Comparison of ENCODE assay signal across 8 mouse cellular contexts in genomic region chr13:101766605-101767012, GRCm38 (mm10). TPM values are rescaled to one million over a fixed set of nuclear protein-coding genes. Genes with fewer than 3 reads are reported as not detected.
DNase-seq lines count a peak whose midpoint lies in the region; ATAC-seq and TF ChIP-seq lines count a peak whose summit lies in the region.

No protein-coding gene starts in this region.

- TF ChIP-seq CTCF in G1E (IDR thresholded peaks at IDR 0.05; ENCODE audit: low read depth, low read length) = no peak

- H3K27ac ChIP-seq in heart, embryonic 15.5 days = peak overlapping the region; percentile 99
- H3K27ac ChIP-seq in hindbrain, embryonic 10.5 days = peak overlapping the region; percentile 94
- peak overlapping the region; percentile 88 for H3K27ac ChIP-seq in midbrain, embryonic 10.5 days (replicated peaks)

- H3K27me3 ChIP-seq in heart, embryonic 15.5 days = no peaks in the 10 kb centered on the region
- no peaks in the 10 kb centered on the region for H3K27me3 ChIP-seq in G1E (ENCODE audit: insufficient read depth, low read length)
- no peaks in the 10 kb centered on the region for H3K27me3 ChIP-seq in hindbrain, embryonic 10.5 days (ENCODE audit: insufficient read depth, poor library complexity, severe bottlenecking)
- no peaks in the 10 kb centered on the region for H3K27me3 ChIP-seq in midbrain, embryonic 10.5 days (ENCODE audit: low read depth, poor library complexity, severe bottlenecking)

- peaks cover 50% of the 10 kb centered on the region for H3K4me1 ChIP-seq in heart, embryonic 15.5 days (replicated peaks)
- peaks cover 72% of the 10 kb centered on the region for H3K4me1 ChIP-seq in G1E (ENCODE audit: insufficient read depth, low read depth, low read length)
- peaks cover 42% of the 10 kb centered on the region for H3K4me1 ChIP-seq in hindbrain, embryonic 10.5 days (replicated peaks)
- peaks cover 53% of the 10 kb centered on the region for H3K4me1 ChIP-seq in midbrain, embryonic 10.5 days

- H3K4me2 ChIP-seq in heart, embryonic 15.5 days = peak overlapping the region; percentile 73

- H3K9me3 ChIP-seq in heart, embryonic 15.5 days (replicated peaks) = no peaks in the 10 kb centered on the region
- H3K9me3 ChIP-seq in G1E (replicated peaks) = no peaks in the 10 kb centered on the region
- H3K9me3 ChIP-seq in hindbrain, embryonic 10.5 days = no peaks in the 10 kb centered on the region
- H3K9me3 ChIP-seq in midbrain, embryonic 10.5 days (replicated peaks) = no peaks in the 10 kb centered on the region

- WGBS in heart, embryonic 15.5 days = 2% methylated on average over 5 of the region's 5 CpGs
- WGBS in hindbrain, embryonic 10.5 days = under 1% methylated on average over 5 of the region's 5 CpGs
- WGBS in midbrain, embryonic 10.5 days = under 1% methylated on average over 5 of the region's 5 CpGs

- H3K9ac ChIP-seq in heart, embryonic 15.5 days = peak overlapping the region; percentile 96

- no peak for ATAC-seq in heart, embryonic 15.5 days (replicated peaks; ENCODE audit: insufficient number of reproducible peaks, insufficient read depth, low FRiP score, low read depth)
- no peak for ATAC-seq in G1E (ENCODE audit: extremely low read depth, insufficient number of reproducible peaks, low FRiP score, poor library complexity, severe bottlenecking)
- no peak for ATAC-seq in erythroid progenitor cell, adult 5-6 weeks (replicated peaks; ENCODE audit: low FRiP score, poor library complexity, severe bottlenecking)

- no peak for DNase-seq in heart, adult 9 months (ENCODE audit: low spot score in 2 of 2)
- DNase-seq in G1E (ENCODE audit: low spot score) = no peak
- no peak for DNase-seq in hindbrain, embryonic 10.5 days (ENCODE audit: low spot score)
- DNase-seq in midbrain, embryonic 10.5 days (ENCODE audit: low spot score) = no peak
- no peak for DNase-seq in embryo, embryonic 9.5 days (ENCODE audit: extremely low spot score)
- DNase-seq in B cell, adult 2 months = no peak

- H3K36me3 ChIP-seq in heart, embryonic 15.5 days = no peaks in the 10 kb centered on the region
- H3K36me3 ChIP-seq in G1E (replicated peaks) = peaks cover 23% of the 10 kb centered on the region
- H3K36me3 ChIP-seq in hindbrain, embryonic 10.5 days = no peaks in the 10 kb centered on the region
- H3K36me3 ChIP-seq in midbrain, embryonic 10.5 days = no peaks in the 10 kb centered on the region

- peak overlapping the region; percentile 98 for H3K4me3 ChIP-seq in heart, embryonic 15.5 days
- H3K4me3 ChIP-seq in G1E (ENCODE audit: low read depth, low read length) = peak overlapping the region; percentile 98
- peak overlapping the region; percentile 90 for H3K4me3 ChIP-seq in hindbrain, embryonic 10.5 days
- peak overlapping the region; percentile 73 for H3K4me3 ChIP-seq in midbrain, embryonic 10.5 days

RNA-seq across cellular contexts. Expression of gene Pik3r1, which starts 1.4 kb away (rescaled TPM):
- polyA plus RNA-seq in heart, embryonic 15.5 days (2015; fragmentation: Nextera tagmentation; extraction: Ambion mirVana) = 20.2 and 23.8 TPM in 2 replicates
- total RNA-seq in G1E (2014; fragmentation: Nextera tagmentation) = 102 and 150 TPM in 2 replicates
- 86.2 and 111 TPM in 2 replicates for total RNA-seq in G1E (2017)
- 9.3 and 11.3 TPM in 2 replicates for polyA plus RNA-seq in G1E (2012)
- 12.6 and 16.1 TPM in 2 replicates for polyA plus RNA-seq in hindbrain, embryonic 10.5 days (2016; fragmentation: Nextera tagmentation; extraction: Ambion mirVana)
- polyA plus RNA-seq in midbrain, embryonic 10.5 days (2016; fragmentation: Nextera tagmentation; extraction: Ambion mirVana) = 14.8 and 16.4 TPM in 2 replicates
- 119 and 126 TPM in 2 replicates for total RNA-seq in erythroid progenitor cell, adult 5-6 weeks (2015; ENCODE audit: low replicate concordance)
- total RNA-seq in erythroid progenitor cell, adult 5-6 weeks (2017; ENCODE audit: low replicate concordance) = 173 and 241 TPM in 2 replicates
